Mouse (Mus musculus) frontal cortex, postnatal 25 days (tissue): ENCODE measurements around the gene Vps53.
"Not testable (repeated sequence)": the region's sequence is repeated elsewhere in the genome, so short reads cannot be mapped to it uniquely, and the experiment has no call there.

ENCODE experiments used
- DNase-seq, 2 experiments: peaks; one replicate each; pipeline ENCODE4 v3.0.0; 2022; ENCODE audit warnings: low spot score in 2 of 2

Vps53 gene

GRCm38 (mm10) chr11:76179495-76180145, at the start of gene Vps53, which contains the start of gene Fam57a:
TSS of gene Vps53 (minus strand) at chr11:76179647.
TSS of gene Fam57a (plus strand) at chr11:76179671.
- peak; percentile 74 to 85 for DNase-seq

GRCm38 (mm10) chr11:76225051-76225450, 45.6 kb upstream of the Vps53 start:
- DNase-seq = no peak

GRCm38 (mm10) chr11:76224631-76225030, 45.2 kb upstream of the Vps53 start:
- DNase-seq = no peak

- DNase-seq = peak; percentile 90 to 96
Measured at GRCm38 (mm10) chr11:76217390-76217800, 37.9 kb upstream of the Vps53 start, which contains the start of the genes Dbil5 and Gemin4. TSS of gene Dbil5 (plus strand) at chr11:76217608. TSS of gene Gemin4 (minus strand) at chr11:76217664.

GRCm38 (mm10) chr11:76216681-76217389, 37.4 kb upstream of the Vps53 start:
- DNase-seq = peak in 1 of 2 experiments; percentile 20

- DNase-seq = no peak
Measured at GRCm38 (mm10) chr11:76216049-76216540, 36.6 kb upstream of the Vps53 start.

GRCm38 (mm10) chr11:76215011-76215410, 35.6 kb upstream of the Vps53 start:
- no peak for DNase-seq

- DNase-seq = no peak
Measured at GRCm38 (mm10) chr11:76213841-76214240, 34.4 kb upstream of the Vps53 start.

GRCm38 (mm10) chr11:76211595-76211994, 32.1 kb upstream of the Vps53 start:
- not testable (repeated sequence) for DNase-seq

GRCm38 (mm10) chr11:76210228-76210985, 31.0 kb upstream of the Vps53 start:
- DNase-seq = no peak

- no peak for DNase-seq
Measured at GRCm38 (mm10) chr11:76206793-76207192, 27.3 kb upstream of the Vps53 start.

GRCm38 (mm10) chr11:76201761-76202674, 22.6 kb upstream of the Vps53 start:
- DNase-seq = peak; percentile 54 to 62

GRCm38 (mm10) chr11:76196977-76197469, 17.6 kb upstream of the Vps53 start:
- no peak for DNase-seq

GRCm38 (mm10) chr11:76196275-76196976, 17.0 kb upstream of the Vps53 start:
- no peak for DNase-seq

GRCm38 (mm10) chr11:76186908-76187307, 7.5 kb upstream of the Vps53 start:
- no peak for DNase-seq

GRCm38 (mm10) chr11:76183745-76184144, 4.3 kb upstream of the Vps53 start:
- DNase-seq = no peak

- no peak for DNase-seq
Measured at GRCm38 (mm10) chr11:76180146-76180540, 696 bp upstream of the Vps53 start.

GRCm38 (mm10) chr11:76178726-76179494, 537 bp downstream of the Vps53 start:
- DNase-seq = no peak

- DNase-seq = no peak
Measured at GRCm38 (mm10) chr11:76170207-76170606, 9.2 kb downstream of the Vps53 start.
